Mouse (Mus musculus): ENCODE results near the gene 1700028K03Rik. TPM values are rescaled to one million over a fixed set of nuclear protein-coding genes. Genes with fewer than 3 reads are reported as not detected.

1700028K03Rik gene
- polyA plus RNA-seq, 1 experiment from 2014 or later: 0.20 TPM

GRCm38 (mm10) chr5:107524281-107524680 is 10.2 kb upstream of the 1700028K03Rik start:
- Histone ChIP-seq H3K27ac (no peak overlapping the region), H3K9ac (no peak overlapping the region), H3K27me3 (ENCODE audit: control insufficient read depth, insufficient read depth, low read length) (no peaks in the 10 kb centered on the region), H3K4me2 (replicated peaks) (no peak overlapping the region), H3K4me3 (replicated peaks; ENCODE audit: low read length) (no peak overlapping the region), H3K36me3 (replicated peaks; ENCODE audit: control insufficient read depth, insufficient read depth) (no peaks in the 10 kb centered on the region), H3K9me3 (ENCODE audit: control insufficient read depth, low read length) (no peaks in the 10 kb centered on the region), H3K4me1 (replicated peaks; ENCODE audit: control insufficient read depth, insufficient read depth, low read length) (no peaks in the 10 kb centered on the region)
- WGBS: 85% methylated on average over 10 of the region's 10 CpGs
- ATAC-seq (ENCODE audit: low FRiP score) (no peak), DNase-seq (ENCODE audit: low spot score) (no peak)

- no peak for DNase-seq (ENCODE audit: low spot score)
- Histone ChIP-seq H3K9ac (no peak overlapping the region), H3K4me3 (replicated peaks; ENCODE audit: low read length) (no peak overlapping the region), H3K4me2 (replicated peaks) (no peak overlapping the region), H3K4me1 (replicated peaks; ENCODE audit: control insufficient read depth, insufficient read depth, low read length) (no peaks in the 10 kb centered on the region), H3K27ac (no peak overlapping the region), H3K27me3 (ENCODE audit: control insufficient read depth, insufficient read depth, low read length) (no peaks in the 10 kb centered on the region), H3K9me3 (ENCODE audit: control insufficient read depth, low read length) (no peaks in the 10 kb centered on the region), H3K36me3 (replicated peaks; ENCODE audit: control insufficient read depth, insufficient read depth) (no peaks in the 10 kb centered on the region)
- 99% methylated on average over 3 of the region's 3 CpGs for WGBS
- ATAC-seq (ENCODE audit: low FRiP score): no peak
Measured at GRCm38 (mm10) chr5:107528856-107529255, 5.7 kb upstream of the 1700028K03Rik start.

GRCm38 (mm10) chr5:107533590-107533989 is 919 bp upstream of the 1700028K03Rik start:
- H3K36me3 ChIP-seq (replicated peaks; ENCODE audit: control insufficient read depth, insufficient read depth): no peaks in the 10 kb centered on the region
- H3K4me1 ChIP-seq (replicated peaks; ENCODE audit: control insufficient read depth, insufficient read depth, low read length): no peaks in the 10 kb centered on the region
- no peak for ATAC-seq (ENCODE audit: low FRiP score)
- WGBS: 73% methylated on average over 2 of the region's 2 CpGs
- H3K27me3 ChIP-seq (ENCODE audit: control insufficient read depth, insufficient read depth, low read length): no peaks in the 10 kb centered on the region
- no peaks in the 10 kb centered on the region for H3K9me3 ChIP-seq (ENCODE audit: control insufficient read depth, low read length)
- H3K27ac ChIP-seq: no peak overlapping the region
- no peak overlapping the region for H3K4me3 ChIP-seq (replicated peaks; ENCODE audit: low read length)
- no peak overlapping the region for H3K4me2 ChIP-seq (replicated peaks)
- DNase-seq (ENCODE audit: low spot score): no peak
- H3K9ac ChIP-seq: no peak overlapping the region

- DNase-seq (ENCODE audit: low spot score) (no peak), ATAC-seq (ENCODE audit: low FRiP score) (no peak)
- Histone ChIP-seq H3K4me3 (replicated peaks; ENCODE audit: low read length) (no peak overlapping the region), H3K4me1 (replicated peaks; ENCODE audit: control insufficient read depth, insufficient read depth, low read length) (peaks cover 4% of the 10 kb centered on the region; the same call in 1 of the 2 replicates), H3K9ac (no peak overlapping the region), H3K27me3 (ENCODE audit: control insufficient read depth, insufficient read depth, low read length) (no peaks in the 10 kb centered on the region), H3K27ac (0 out of 2 replicates have a peak overlapping the region, but pooled peaks have one; percentile 2), H3K36me3 (replicated peaks; ENCODE audit: control insufficient read depth, insufficient read depth) (no peaks in the 10 kb centered on the region), H3K9me3 (ENCODE audit: control insufficient read depth, low read length) (no peaks in the 10 kb centered on the region), H3K4me2 (replicated peaks) (no peak overlapping the region)
- 21% methylated on average over 7 of the region's 7 CpGs for WGBS
Measured at GRCm38 (mm10) chr5:107541696-107542095, 7.2 kb downstream of the 1700028K03Rik start.

- Histone ChIP-seq H3K27ac (no peak overlapping the region), H3K9me3 (ENCODE audit: control insufficient read depth, low read length) (no peaks in the 10 kb centered on the region), H3K4me1 (replicated peaks; ENCODE audit: control insufficient read depth, insufficient read depth, low read length) (peaks cover 4% of the 10 kb centered on the region; the same call in 1 of the 2 replicates), H3K36me3 (replicated peaks; ENCODE audit: control insufficient read depth, insufficient read depth) (peaks cover 14% of the 10 kb centered on the region), H3K27me3 (ENCODE audit: control insufficient read depth, insufficient read depth, low read length) (no peaks in the 10 kb centered on the region), H3K4me3 (replicated peaks; ENCODE audit: low read length) (no peak overlapping the region), H3K9ac (no peak overlapping the region), H3K4me2 (replicated peaks) (no peak overlapping the region)
- DNase-seq (ENCODE audit: low spot score) (no peak), ATAC-seq (ENCODE audit: low FRiP score) (no peak)
- 90% methylated on average over 4 of the region's 4 CpGs for WGBS
Measured at GRCm38 (mm10) chr5:107545927-107546326, 11.4 kb downstream of the 1700028K03Rik start.

- DNase-seq (ENCODE audit: low spot score) (no peak), ATAC-seq (ENCODE audit: low FRiP score) (no peak)
- Histone ChIP-seq H3K36me3 (replicated peaks; ENCODE audit: control insufficient read depth, insufficient read depth) (peaks cover 31% of the 10 kb centered on the region), H3K27ac (no peak overlapping the region), H3K4me3 (replicated peaks; ENCODE audit: low read length) (no peak overlapping the region), H3K27me3 (ENCODE audit: control insufficient read depth, insufficient read depth, low read length) (no peaks in the 10 kb centered on the region), H3K4me1 (replicated peaks; ENCODE audit: control insufficient read depth, insufficient read depth, low read length) (no peaks in the 10 kb centered on the region), H3K4me2 (replicated peaks) (no peak overlapping the region), H3K9me3 (ENCODE audit: control insufficient read depth, low read length) (no peaks in the 10 kb centered on the region), H3K9ac (no peak overlapping the region)
- WGBS: 90% methylated on average over 3 of the region's 3 CpGs
Measured at GRCm38 (mm10) chr5:107547955-107548354, 13.4 kb downstream of the 1700028K03Rik start.

- DNase-seq (ENCODE audit: low spot score) (no peak), ATAC-seq (ENCODE audit: low FRiP score) (no peak)
- no peaks in the 10 kb centered on the region for H3K4me1 ChIP-seq (replicated peaks; ENCODE audit: control insufficient read depth, insufficient read depth, low read length)
- no peaks in the 10 kb centered on the region for H3K27me3 ChIP-seq (ENCODE audit: control insufficient read depth, insufficient read depth, low read length)
- H3K27ac ChIP-seq: no peak overlapping the region
- no peaks in the 10 kb centered on the region for H3K9me3 ChIP-seq (ENCODE audit: control insufficient read depth, low read length)
- peaks cover 34% of the 10 kb centered on the region for H3K36me3 ChIP-seq (replicated peaks; ENCODE audit: control insufficient read depth, insufficient read depth)
- H3K4me3 ChIP-seq (replicated peaks; ENCODE audit: low read length): no peak overlapping the region
- no peak overlapping the region for H3K4me2 ChIP-seq (replicated peaks)
- WGBS: 87% methylated on average over 3 of the region's 3 CpGs
- no peak overlapping the region for H3K9ac ChIP-seq
Measured at GRCm38 (mm10) chr5:107548444-107548843, 13.9 kb downstream of the 1700028K03Rik start.

GRCm38 (mm10) chr5:107554336-107554735 is 19.8 kb downstream of the 1700028K03Rik start:
- no peak overlapping the region for H3K27ac ChIP-seq
- DNase-seq (ENCODE audit: low spot score) (no peak), ATAC-seq (ENCODE audit: low FRiP score) (no peak)
- peaks cover 66% of the 10 kb centered on the region for H3K36me3 ChIP-seq (replicated peaks; ENCODE audit: control insufficient read depth, insufficient read depth)
- H3K9ac ChIP-seq: no peak overlapping the region
- no peak overlapping the region for H3K4me2 ChIP-seq (replicated peaks)
- no peaks in the 10 kb centered on the region for H3K27me3 ChIP-seq (ENCODE audit: control insufficient read depth, insufficient read depth, low read length)
- no peaks in the 10 kb centered on the region for H3K4me1 ChIP-seq (replicated peaks; ENCODE audit: control insufficient read depth, insufficient read depth, low read length)
- H3K4me3 ChIP-seq (replicated peaks; ENCODE audit: low read length): no peak overlapping the region
- no peaks in the 10 kb centered on the region for H3K9me3 ChIP-seq (ENCODE audit: control insufficient read depth, low read length)
- WGBS: 89% methylated on average over 5 of the region's 5 CpGs

GRCm38 (mm10) chr5:107556969-107557368 is 22.5 kb downstream of the 1700028K03Rik start:
- H3K36me3 ChIP-seq (replicated peaks; ENCODE audit: control insufficient read depth, insufficient read depth): peaks cover 75% of the 10 kb centered on the region
- H3K9ac ChIP-seq: no peak overlapping the region
- no peak for DNase-seq (ENCODE audit: low spot score)
- no peaks in the 10 kb centered on the region for H3K9me3 ChIP-seq (ENCODE audit: control insufficient read depth, low read length)
- no peaks in the 10 kb centered on the region for H3K27me3 ChIP-seq (ENCODE audit: control insufficient read depth, insufficient read depth, low read length)
- no peak overlapping the region for H3K27ac ChIP-seq
- 95% methylated on average over 3 of the region's 3 CpGs for WGBS
- H3K4me3 ChIP-seq (replicated peaks; ENCODE audit: low read length): no peak overlapping the region
- ATAC-seq (ENCODE audit: low FRiP score): no peak
- H3K4me1 ChIP-seq (replicated peaks; ENCODE audit: control insufficient read depth, insufficient read depth, low read length): no peaks in the 10 kb centered on the region
- no peak overlapping the region for H3K4me2 ChIP-seq (replicated peaks)

GRCm38 (mm10) chr5:107569148-107569547 is 34.6 kb downstream of the 1700028K03Rik start:
- peak; percentile 48; the same call in 1 of the 2 replicates for ATAC-seq (ENCODE audit: low FRiP score)
- no peak overlapping the region for H3K4me2 ChIP-seq (replicated peaks)
- H3K9me3 ChIP-seq (ENCODE audit: control insufficient read depth, low read length): no peaks in the 10 kb centered on the region
- H3K4me1 ChIP-seq (replicated peaks; ENCODE audit: control insufficient read depth, insufficient read depth, low read length): no peaks in the 10 kb centered on the region
- H3K4me3 ChIP-seq (replicated peaks; ENCODE audit: low read length): no peak overlapping the region
- H3K36me3 ChIP-seq (replicated peaks; ENCODE audit: control insufficient read depth, insufficient read depth): peaks cover 67% of the 10 kb centered on the region
- H3K27me3 ChIP-seq (ENCODE audit: control insufficient read depth, insufficient read depth, low read length): no peaks in the 10 kb centered on the region
- 95% methylated on average over 9 of the region's 9 CpGs for WGBS
- no peak overlapping the region for H3K27ac ChIP-seq
- DNase-seq (ENCODE audit: low spot score): no peak
- H3K9ac ChIP-seq: no peak overlapping the region

Data from hindbrain, embryonic 14.5 days (tissue).